Mouse (Mus musculus): ENCODE results near the gene Ube2cbp. TPM values are rescaled to one million over a fixed set of nuclear protein-coding genes. Genes with fewer than 3 reads are reported as not detected.

Ube2cbp gene
- total and polyA plus RNA-seq, 2 experiments from 2014 or later, result 2.6 to 5.7 TPM

- H3K4me2 ChIP-seq (ENCODE audit: low read depth, low read length), result no peak overlapping the region
- TF ChIP-seq CTCF (IDR thresholded peaks at IDR 0.05; ENCODE audit: low read depth) (no peak), EP300 (IDR thresholded peaks at IDR 0.05; ENCODE audit: low read depth) (no peak)
- H3K9me3 ChIP-seq (replicated peaks; ENCODE audit: control insufficient read depth, low read length), result no peaks in the 10 kb centered on the region
- H3K4me1 ChIP-seq (ENCODE audit: control insufficient read depth, insufficient read depth), result no peaks in the 10 kb centered on the region
- H3K27ac ChIP-seq (ENCODE audit: low read depth), result no peak overlapping the region
- 84% methylated on average over 5 of the region's 5 CpGs for WGBS
- H3K4me3 ChIP-seq (ENCODE audit: low read depth, low read length), result no peak overlapping the region
- no peaks in the 10 kb centered on the region for H3K27me3 ChIP-seq (ENCODE audit: control insufficient read depth, insufficient read depth, low read length)
- H3K9ac ChIP-seq (replicated peaks; ENCODE audit: low read depth, low read length), result no peak overlapping the region
- DNase-seq (ENCODE audit: low spot score), result no peak
- ATAC-seq (ENCODE audit: insufficient read depth, low read depth), result no peak
- H3K36me3 ChIP-seq (replicated peaks; ENCODE audit: control insufficient read depth, insufficient read depth, low read length), result no peaks in the 10 kb centered on the region
Measured at GRCm38 (mm10) chr9:86334357-86334756, 130.4 kb downstream of the Ube2cbp start.

GRCm38 (mm10) chr9:86330591-86330990, 134.2 kb downstream of the Ube2cbp start:
- Histone ChIP-seq H3K9me3 (replicated peaks; ENCODE audit: control insufficient read depth, low read length) (no peaks in the 10 kb centered on the region), H3K36me3 (replicated peaks; ENCODE audit: control insufficient read depth, insufficient read depth, low read length) (no peaks in the 10 kb centered on the region), H3K4me2 (ENCODE audit: low read depth, low read length) (no peak overlapping the region), H3K4me1 (ENCODE audit: control insufficient read depth, insufficient read depth) (no peaks in the 10 kb centered on the region), H3K27me3 (ENCODE audit: control insufficient read depth, insufficient read depth, low read length) (no peaks in the 10 kb centered on the region), H3K27ac (ENCODE audit: low read depth) (no peak overlapping the region), H3K4me3 (ENCODE audit: low read depth, low read length) (no peak overlapping the region), H3K9ac (replicated peaks; ENCODE audit: low read depth, low read length) (no peak overlapping the region)
- no peak for TF ChIP-seq CTCF (IDR thresholded peaks at IDR 0.05; ENCODE audit: low read depth)
- TF ChIP-seq EP300 (IDR thresholded peaks at IDR 0.05; ENCODE audit: low read depth), result no peak
- no peak for DNase-seq (ENCODE audit: low spot score)
- ATAC-seq (ENCODE audit: insufficient read depth, low read depth), result no peak
- WGBS, result 91% methylated on average over 3 of the region's 3 CpGs

- Histone ChIP-seq H3K4me2 (ENCODE audit: low read depth, low read length) (no peak overlapping the region), H3K27me3 (ENCODE audit: control insufficient read depth, insufficient read depth, low read length) (no peaks in the 10 kb centered on the region), H3K27ac (ENCODE audit: low read depth) (no peak overlapping the region), H3K4me1 (ENCODE audit: control insufficient read depth, insufficient read depth) (no peaks in the 10 kb centered on the region), H3K36me3 (replicated peaks; ENCODE audit: control insufficient read depth, insufficient read depth, low read length) (no peaks in the 10 kb centered on the region), H3K9me3 (replicated peaks; ENCODE audit: control insufficient read depth, low read length) (no peaks in the 10 kb centered on the region), H3K4me3 (ENCODE audit: low read depth, low read length) (no peak overlapping the region), H3K9ac (replicated peaks; ENCODE audit: low read depth, low read length) (no peak overlapping the region)
- no peak for ATAC-seq (ENCODE audit: insufficient read depth, low read depth)
- DNase-seq (ENCODE audit: low spot score), result peak; percentile 9
- no peak for TF ChIP-seq EP300 (IDR thresholded peaks at IDR 0.05; ENCODE audit: low read depth)
- TF ChIP-seq CTCF (IDR thresholded peaks at IDR 0.05; ENCODE audit: low read depth), result no peak
- 43% methylated on average over 4 of the region's 4 CpGs for WGBS
Measured at GRCm38 (mm10) chr9:86328270-86328669, 136.5 kb downstream of the Ube2cbp start.

- no peaks in the 10 kb centered on the region for H3K27me3 ChIP-seq (ENCODE audit: control insufficient read depth, insufficient read depth, low read length)
- H3K4me3 ChIP-seq (ENCODE audit: low read depth, low read length), result no peak overlapping the region
- H3K27ac ChIP-seq (ENCODE audit: low read depth), result no peak overlapping the region
- TF ChIP-seq EP300 (IDR thresholded peaks at IDR 0.05; ENCODE audit: low read depth), result no peak
- ATAC-seq (ENCODE audit: insufficient read depth, low read depth) (no peak), DNase-seq (ENCODE audit: low spot score) (no peak)
- no peaks in the 10 kb centered on the region for H3K4me1 ChIP-seq (ENCODE audit: control insufficient read depth, insufficient read depth)
- H3K4me2 ChIP-seq (ENCODE audit: low read depth, low read length), result no peak overlapping the region
- no peaks in the 10 kb centered on the region for H3K36me3 ChIP-seq (replicated peaks; ENCODE audit: control insufficient read depth, insufficient read depth, low read length)
- H3K9ac ChIP-seq (replicated peaks; ENCODE audit: low read depth, low read length), result no peak overlapping the region
- no peaks in the 10 kb centered on the region for H3K9me3 ChIP-seq (replicated peaks; ENCODE audit: control insufficient read depth, low read length)
- 76% methylated on average over 3 of the region's 3 CpGs for WGBS
Measured at GRCm38 (mm10) chr9:86327341-86327740, 137.4 kb downstream of the Ube2cbp start.

- Histone ChIP-seq H3K27me3 (ENCODE audit: control insufficient read depth, insufficient read depth, low read length) (no peaks in the 10 kb centered on the region), H3K27ac (ENCODE audit: low read depth) (no peak overlapping the region), H3K9me3 (replicated peaks; ENCODE audit: control insufficient read depth, low read length) (no peaks in the 10 kb centered on the region), H3K9ac (replicated peaks; ENCODE audit: low read depth, low read length) (no peak overlapping the region), H3K4me3 (ENCODE audit: low read depth, low read length) (no peak overlapping the region), H3K4me1 (ENCODE audit: control insufficient read depth, insufficient read depth) (no peaks in the 10 kb centered on the region), H3K36me3 (replicated peaks; ENCODE audit: control insufficient read depth, insufficient read depth, low read length) (no peaks in the 10 kb centered on the region), H3K4me2 (ENCODE audit: low read depth, low read length) (no peak overlapping the region)
- WGBS, result 75% methylated on average over 1 of the region's 1 CpGs
- no peak for TF ChIP-seq EP300 (IDR thresholded peaks at IDR 0.05; ENCODE audit: low read depth)
- no peak for ATAC-seq (ENCODE audit: insufficient read depth, low read depth)
- DNase-seq (ENCODE audit: low spot score), result no peak
Measured at GRCm38 (mm10) chr9:86324772-86325171, 140.0 kb downstream of the Ube2cbp start.

- TF ChIP-seq EP300 (IDR thresholded peaks at IDR 0.05; ENCODE audit: low read depth) (no peak), CTCF (IDR thresholded peaks at IDR 0.05; ENCODE audit: low read depth) (no peak)
- no peak overlapping the region for H3K27ac ChIP-seq (ENCODE audit: low read depth)
- H3K36me3 ChIP-seq (replicated peaks; ENCODE audit: control insufficient read depth, insufficient read depth, low read length), result no peaks in the 10 kb centered on the region
- H3K4me1 ChIP-seq (ENCODE audit: control insufficient read depth, insufficient read depth), result no peaks in the 10 kb centered on the region
- H3K9me3 ChIP-seq (replicated peaks; ENCODE audit: control insufficient read depth, low read length), result no peaks in the 10 kb centered on the region
- H3K4me3 ChIP-seq (ENCODE audit: low read depth, low read length), result no peak overlapping the region
- 86% methylated on average over 6 of the region's 6 CpGs for WGBS
- H3K4me2 ChIP-seq (ENCODE audit: low read depth, low read length), result no peak overlapping the region
- ATAC-seq (ENCODE audit: insufficient read depth, low read depth), result no peak
- no peak overlapping the region for H3K9ac ChIP-seq (replicated peaks; ENCODE audit: low read depth, low read length)
- H3K27me3 ChIP-seq (ENCODE audit: control insufficient read depth, insufficient read depth, low read length), result no peaks in the 10 kb centered on the region
- no peak for DNase-seq (ENCODE audit: low spot score)
Measured at GRCm38 (mm10) chr9:86319516-86320140, 145.1 kb downstream of the Ube2cbp start.
